Mouse (Mus musculus): ENCODE data around the gene Bend7. TPM values are rescaled to one million over a fixed set of nuclear protein-coding genes. Genes with fewer than 3 reads are reported as not detected.

The Bend7 gene
- polyA plus RNA-seq, 1 experiment from 2014 or later: 5.3 TPM

- no peak for ATAC-seq (replicated peaks; ENCODE audit: low FRiP score)
- no peaks in the 10 kb centered on the region for H3K36me3 ChIP-seq
These were observed 111.9 kb downstream of the Bend7 start for GRCm38 (mm10) chr2:4829489-4830065.

DNA sequence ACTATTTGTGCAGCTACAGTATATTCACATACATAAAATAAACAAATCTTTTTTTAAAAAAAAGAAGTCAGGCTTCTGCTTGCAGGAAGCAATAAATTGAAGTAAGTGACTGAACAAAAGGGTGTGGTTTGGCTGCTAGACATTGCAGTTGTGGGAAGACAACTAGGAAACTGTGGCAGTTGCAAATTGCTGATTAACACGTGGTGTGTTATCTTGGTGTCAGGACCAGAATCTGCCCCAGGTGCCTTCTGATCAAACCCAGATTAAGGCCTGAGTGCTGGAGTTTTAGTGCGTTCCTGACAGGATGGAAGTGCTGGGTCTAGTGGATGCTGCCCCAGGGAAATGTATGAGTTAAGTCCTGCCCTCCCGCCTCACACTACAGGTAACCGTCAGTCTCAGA, 113.9 kb downstream of the Bend7 start:
- H3K4me3 ChIP-seq (replicated peaks): no peak overlapping the region
- H3K9ac ChIP-seq: no peak overlapping the region
- ATAC-seq (replicated peaks; ENCODE audit: low FRiP score): no peak
- H3K36me3 ChIP-seq: no peaks in the 10 kb centered on the region
- H3K4me2 ChIP-seq: no peak overlapping the region
- peaks cover 24% of the 10 kb centered on the region for H3K4me1 ChIP-seq
- H3K27ac ChIP-seq: no peak overlapping the region
- WGBS: 49% methylated on average over 4 of the region's 4 CpGs
- H3K27me3 ChIP-seq: no peaks in the 10 kb centered on the region
- no peaks in the 10 kb centered on the region for H3K9me3 ChIP-seq (replicated peaks)

More at GRCm38 (mm10) chr2:4829489-4830065, 111.9 kb downstream of the Bend7 start:
- H3K4me1 ChIP-seq: peaks cover 24% of the 10 kb centered on the region
- no peak overlapping the region for H3K4me3 ChIP-seq (replicated peaks)
- peak overlapping the region; percentile 59 for H3K27ac ChIP-seq
- WGBS: 74% methylated on average over 6 of the region's 6 CpGs
- H3K9me3 ChIP-seq (replicated peaks): no peaks in the 10 kb centered on the region
- no peak overlapping the region for H3K9ac ChIP-seq
- H3K27me3 ChIP-seq: no peaks in the 10 kb centered on the region
- no peak overlapping the region for H3K4me2 ChIP-seq

DNA sequence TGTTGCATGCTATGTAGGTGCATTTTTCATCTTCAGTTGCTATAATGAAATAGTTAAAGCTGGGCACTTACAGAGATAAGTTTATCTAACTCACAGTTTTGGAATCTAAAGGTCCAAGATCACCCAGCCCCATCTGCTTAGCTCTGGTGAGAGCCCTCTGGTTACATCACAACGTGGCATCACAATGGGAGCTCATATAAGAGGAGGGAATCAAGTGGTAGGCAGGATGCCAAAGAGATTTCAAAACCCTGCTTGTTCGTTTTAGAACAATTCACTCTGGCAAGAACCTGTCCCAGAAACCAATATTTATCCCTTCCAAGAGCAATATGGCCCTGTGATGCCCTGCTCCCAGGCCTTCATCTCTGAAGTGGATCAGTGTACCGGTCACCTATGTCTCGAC, 114.5 kb downstream of the Bend7 start:
- ATAC-seq (replicated peaks; ENCODE audit: low FRiP score): no peak

DNA sequence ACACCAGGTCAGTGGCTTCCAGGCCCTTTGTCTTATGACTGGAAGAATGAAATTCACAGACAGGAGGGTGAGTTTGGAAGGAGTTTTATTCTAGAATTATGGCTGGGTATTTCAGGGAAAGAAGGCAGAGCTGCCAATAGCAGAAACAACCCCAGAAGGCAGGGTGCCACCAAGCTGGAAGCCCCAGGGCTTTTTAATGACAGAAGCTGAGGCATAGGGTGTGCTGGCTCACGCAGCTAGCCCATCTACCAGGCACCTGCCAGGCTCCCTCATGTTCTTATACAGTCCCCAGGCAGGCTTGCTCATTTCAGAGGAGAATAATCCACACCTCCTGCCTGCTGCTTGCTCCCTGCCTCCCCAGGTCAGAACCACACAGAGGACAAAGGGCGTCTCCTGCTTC, 131.8 kb downstream of the Bend7 start:
- H3K36me3 ChIP-seq: no peaks in the 10 kb centered on the region
- 81% methylated on average over 2 of the region's 2 CpGs for WGBS
- no peaks in the 10 kb centered on the region for H3K4me1 ChIP-seq
- H3K9ac ChIP-seq: no peak overlapping the region
- H3K4me2 ChIP-seq: no peak overlapping the region
- H3K9me3 ChIP-seq (replicated peaks): no peaks in the 10 kb centered on the region
- no peaks in the 10 kb centered on the region for H3K27me3 ChIP-seq
- H3K4me3 ChIP-seq (replicated peaks): no peak overlapping the region
- no peak for ATAC-seq (replicated peaks; ENCODE audit: low FRiP score)
- no peak overlapping the region for H3K27ac ChIP-seq

More for the DNA sequence above, 114.5 kb downstream of the Bend7 start:
- Histone ChIP-seq H3K9me3 (replicated peaks) (no peaks in the 10 kb centered on the region), H3K4me1 (peaks cover 24% of the 10 kb centered on the region), H3K4me3 (replicated peaks) (no peak overlapping the region), H3K27ac (no peak overlapping the region), H3K4me2 (no peak overlapping the region), H3K9ac (no peak overlapping the region), H3K27me3 (no peaks in the 10 kb centered on the region), H3K36me3 (no peaks in the 10 kb centered on the region)
- 86% methylated on average over 4 of the region's 4 CpGs for WGBS

Other genes starting within 250 kb of the Bend7 start
- 37.8 and 38.2 TPM in 2 replicates for gene Prpf18, start 65.7 kb upstream of the Bend7 start, polyA plus RNA-seq (2015; fragmentation: Nextera tagmentation; extraction: Ambion mirVana)
- 83.5 and 84.2 TPM in 2 replicates for gene Sephs1, start 163.7 kb downstream of the Bend7 start, polyA plus RNA-seq (2015; fragmentation: Nextera tagmentation; extraction: Ambion mirVana)
- 55.2 and 59.5 TPM in 2 replicates for gene Phyh, start 201.2 kb downstream of the Bend7 start, polyA plus RNA-seq (2015; fragmentation: Nextera tagmentation; extraction: Ambion mirVana)